Mouse (Mus musculus) heart, embryonic 14.5 days (tissue): ENCODE data around the gene Nostrin. TPM values are rescaled to one million over a fixed set of nuclear protein-coding genes. Genes with fewer than 3 reads are reported as not detected.

Experiments used
- ATAC-seq: fragments of 200-750 bp; cut with Nextera tagmentation; 2 replicates; pipeline ENCODE4 v1.8.0; 2017; ENCODE audit warnings: low read depth, moderate TSS enrichment; ENCODE audit not compliant: insufficient number of reproducible peaks, insufficient read depth, low FRiP score
- H3K27ac ChIP-seq, 2 experiments: fragments of 200-500 bp in 1 of 2; fragments of 300-500 bp in 1 of 2; sonication (generic) in 1 of 2; replicated peaks in 1 of 2; 2 replicates each; pipeline ENCODE4 v1.5.1; 2012 to 2014; ENCODE audit warnings: low read depth in 2 of 2, low read length in 2 of 2, control low read depth in 1 of 2, mild to moderate bottlenecking in 1 of 2, mixed read lengths in 1 of 2; ENCODE audit not compliant: control insufficient read depth in 1 of 2, insufficient read depth in 1 of 2
- H3K27me3 ChIP-seq: fragments of 300-500 bp; sonication (generic); 2 replicates; pipeline ENCODE4 v1.6.1; 2014; ENCODE audit warnings: mild to moderate bottlenecking, low read length, control low read depth; ENCODE audit not compliant: control insufficient read depth, insufficient read depth
- H3K36me3 ChIP-seq: fragments of 300-500 bp; sonication (generic); 2 replicates; pipeline ENCODE4 v1.6.1; 2014; ENCODE audit warnings: mild to moderate bottlenecking, control low read depth, low read length, mixed read lengths; ENCODE audit not compliant: control insufficient read depth, insufficient read depth
- H3K4me1 ChIP-seq, 2 experiments: fragments of 200-500 bp in 1 of 2; fragments of 300-500 bp in 1 of 2; sonication (generic) in 1 of 2; 2 replicates each; pipeline ENCODE4 v1.6.1; 2012 to 2014; ENCODE audit warnings: low read length in 2 of 2, control low read depth in 1 of 2, mixed read lengths in 1 of 2; ENCODE audit not compliant: control insufficient read depth in 2 of 2, insufficient read depth in 2 of 2
- H3K4me2 ChIP-seq: fragments of 300-500 bp; sonication (generic); 2 replicates; pipeline ENCODE4 v1.6.1; 2014; ENCODE audit warnings: mild to moderate bottlenecking, low read length
- H3K4me3 ChIP-seq, 2 experiments: fragments of 200-500 bp in 1 of 2; fragments of 300-500 bp in 1 of 2; sonication (generic) in 1 of 2; 2 replicates each; pipeline ENCODE4 v1.5.1; 2012 to 2014; ENCODE audit warnings: low read length in 2 of 2, mild to moderate bottlenecking in 2 of 2, control low read depth in 1 of 2, low read depth in 1 of 2, moderate library complexity in 1 of 2; ENCODE audit not compliant: control insufficient read depth in 1 of 2, insufficient read depth in 1 of 2
- H3K9ac ChIP-seq: fragments of 300-500 bp; sonication (generic); 2 replicates; pipeline ENCODE4 v1.6.1; 2014; ENCODE audit warnings: mild to moderate bottlenecking, low read length
- H3K9me3 ChIP-seq: fragments of 300-500 bp; sonication (generic); 2 replicates; pipeline ENCODE4 v1.6.1; 2016; ENCODE audit warnings: low read length, control low read depth; ENCODE audit not compliant: control insufficient read depth
- WGBS: fragments of 180-500 bp; shearing (Covaris S2); extraction: QIAGEN DNeasy Blood & Tissue Kit; methylation state at CpG from one replicate; pipeline ENCODE4 v1.1.7; 2014; 5-methylcytosine and 5-hydroxymethylcytosine counted together
- polyA plus RNA-seq: library from polyadenylated mRNA; unstranded; fragments of >200 nt; fragmentation: Nextera tagmentation; extraction: Ambion mirVana; gene quantifications from 2 replicates; pipeline ENCODE4 v1.2.1, GENCODE M21; 2014

The Nostrin gene
- polyA plus RNA-seq, 1 experiment from 2014 or later = 3.5 TPM

DNA sequence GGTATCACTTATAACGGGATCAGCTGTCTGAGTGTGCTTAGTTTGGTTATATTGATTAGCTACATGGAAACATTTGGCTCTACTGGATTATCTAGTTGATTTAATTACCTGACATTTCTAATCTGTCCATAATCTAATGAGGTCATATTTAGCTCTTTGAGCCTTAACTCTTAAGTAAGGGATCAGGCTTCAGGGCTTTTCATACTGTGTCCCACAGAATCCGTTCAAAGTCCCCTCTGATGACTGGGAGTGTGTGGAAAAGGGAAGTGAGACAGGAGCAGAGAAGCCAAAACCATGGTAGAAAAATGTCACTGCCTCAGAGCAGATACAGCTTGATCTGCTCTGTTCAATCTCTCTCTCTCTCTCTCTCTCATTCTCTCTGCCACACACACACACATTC, 4.6 kb downstream of the Nostrin start:
- no peak overlapping the region for H3K4me2 ChIP-seq
- 64% methylated on average over 2 of the region's 2 CpGs for WGBS
- no peaks in the 10 kb centered on the region for H3K27me3 ChIP-seq
- no peak overlapping the region for H3K4me3 ChIP-seq
- ATAC-seq = no peak
- H3K36me3 ChIP-seq = no peaks in the 10 kb centered on the region
- H3K27ac ChIP-seq = no peak overlapping the region
- peaks cover 2 to 8% of the 10 kb centered on the region in 2 experiments; a peak in 2 of 4 replicates for H3K4me1 ChIP-seq
- H3K9ac ChIP-seq = no peak overlapping the region
- no peaks in the 10 kb centered on the region for H3K9me3 ChIP-seq

DNA sequence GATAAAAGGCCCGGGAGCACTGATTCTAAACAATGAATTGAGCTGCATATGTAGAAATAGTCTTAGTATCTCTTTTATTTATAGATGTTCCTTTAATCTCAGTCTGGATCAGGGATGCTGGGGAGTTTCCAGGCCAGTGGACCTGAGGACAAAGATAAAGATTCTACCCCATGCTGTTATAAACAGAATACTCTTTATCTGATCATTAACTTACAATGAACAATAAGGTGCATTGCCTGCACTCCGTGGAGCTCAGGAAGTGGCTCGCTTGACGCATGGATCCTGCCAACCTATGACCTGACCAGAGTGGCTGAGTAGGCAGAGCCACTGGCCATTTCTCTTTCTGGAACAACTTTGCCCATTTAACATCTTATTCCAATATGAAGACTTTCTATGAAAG, 5.2 kb downstream of the Nostrin start:
- WGBS = 67% methylated on average over 4 of the region's 4 CpGs
- ATAC-seq = no peak
- Histone ChIP-seq H3K4me1 (peaks cover 2 to 6% of the 10 kb centered on the region in 2 experiments; a peak in 1 of 4 replicates), H3K27ac (no peak overlapping the region), H3K4me2 (no peak overlapping the region), H3K4me3 (no peak overlapping the region), H3K36me3 (no peaks in the 10 kb centered on the region), H3K9me3 (no peaks in the 10 kb centered on the region), H3K27me3 (no peaks in the 10 kb centered on the region), H3K9ac (no peak overlapping the region)

GRCm38 (mm10) chr2:69148691-69149090, 13.1 kb downstream of the Nostrin start:
- WGBS = 47% methylated on average over 3 of the region's 3 CpGs
- Histone ChIP-seq H3K27me3 (no peaks in the 10 kb centered on the region), H3K9me3 (no peaks in the 10 kb centered on the region), H3K4me1 (no peaks in the 10 kb centered on the region), H3K4me2 (no peak overlapping the region), H3K4me3 (no peak overlapping the region), H3K9ac (no peak overlapping the region), H3K27ac (no peak overlapping the region), H3K36me3 (no peaks in the 10 kb centered on the region)
- ATAC-seq = no peak

- Histone ChIP-seq H3K27ac (no peak overlapping the region), H3K4me1 (no peaks in the 10 kb centered on the region), H3K9me3 (no peaks in the 10 kb centered on the region), H3K4me2 (no peak overlapping the region), H3K4me3 (no peak overlapping the region), H3K9ac (no peak overlapping the region), H3K27me3 (no peaks in the 10 kb centered on the region), H3K36me3 (no peaks in the 10 kb centered on the region)
- WGBS = 78% methylated on average over 10 of the region's 10 CpGs
- ATAC-seq = no peak
These were observed 13.6 kb downstream of the Nostrin start for GRCm38 (mm10) chr2:69149154-69149553.

GRCm38 (mm10) chr2:69150841-69151240, 15.2 kb downstream of the Nostrin start:
- Histone ChIP-seq H3K4me1 (no peaks in the 10 kb centered on the region), H3K4me3 (no peak overlapping the region), H3K27me3 (no peaks in the 10 kb centered on the region), H3K9me3 (no peaks in the 10 kb centered on the region), H3K27ac (no peak overlapping the region), H3K4me2 (no peak overlapping the region), H3K9ac (no peak overlapping the region), H3K36me3 (no peaks in the 10 kb centered on the region)
- WGBS = 59% methylated on average over 5 of the region's 5 CpGs
- no peak for ATAC-seq

- H3K27ac ChIP-seq = no peak overlapping the region
- H3K36me3 ChIP-seq = no peaks in the 10 kb centered on the region
- no peak overlapping the region for H3K9ac ChIP-seq
- no peak overlapping the region for H3K4me2 ChIP-seq
- no peaks in the 10 kb centered on the region for H3K9me3 ChIP-seq
- no peak overlapping the region for H3K4me3 ChIP-seq
- peaks cover 0 to 4% of the 10 kb centered on the region in 2 experiments; a peak in 1 of 4 replicates for H3K4me1 ChIP-seq
- 66% methylated on average over 3 of the region's 3 CpGs for WGBS
- no peak for ATAC-seq
- H3K27me3 ChIP-seq = no peaks in the 10 kb centered on the region
These were observed 20.3 kb downstream of the Nostrin start for GRCm38 (mm10) chr2:69155861-69156260.

DNA sequence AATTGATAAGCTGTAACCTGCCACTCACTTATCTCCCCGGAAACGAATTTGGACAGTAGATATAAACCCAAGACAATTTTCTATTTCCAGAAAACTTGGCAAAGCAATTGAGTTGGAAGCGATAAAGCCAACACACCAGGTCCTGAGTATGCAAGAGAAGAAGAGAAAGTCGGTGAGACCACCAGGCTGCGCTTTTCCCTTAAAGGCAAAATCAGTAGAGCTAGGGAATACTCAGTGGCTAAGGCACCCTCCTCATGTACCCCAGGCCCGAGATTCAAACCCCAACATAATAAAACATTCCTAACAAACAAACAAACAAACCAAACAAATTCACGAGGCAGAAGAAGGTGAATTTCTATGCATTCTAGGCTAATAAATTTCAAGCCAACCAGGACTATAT, 20.7 kb downstream of the Nostrin start:
- H3K36me3 ChIP-seq = no peaks in the 10 kb centered on the region
- no peak overlapping the region for H3K4me2 ChIP-seq
- H3K4me3 ChIP-seq = no peak overlapping the region
- H3K27me3 ChIP-seq = no peaks in the 10 kb centered on the region
- no peak overlapping the region for H3K27ac ChIP-seq
- 43% methylated on average over 7 of the region's 7 CpGs for WGBS
- H3K9ac ChIP-seq = no peak overlapping the region
- peaks cover 0 to 4% of the 10 kb centered on the region in 2 experiments; a peak in 1 of 4 replicates for H3K4me1 ChIP-seq
- H3K9me3 ChIP-seq = no peaks in the 10 kb centered on the region
- ATAC-seq = no peak

DNA sequence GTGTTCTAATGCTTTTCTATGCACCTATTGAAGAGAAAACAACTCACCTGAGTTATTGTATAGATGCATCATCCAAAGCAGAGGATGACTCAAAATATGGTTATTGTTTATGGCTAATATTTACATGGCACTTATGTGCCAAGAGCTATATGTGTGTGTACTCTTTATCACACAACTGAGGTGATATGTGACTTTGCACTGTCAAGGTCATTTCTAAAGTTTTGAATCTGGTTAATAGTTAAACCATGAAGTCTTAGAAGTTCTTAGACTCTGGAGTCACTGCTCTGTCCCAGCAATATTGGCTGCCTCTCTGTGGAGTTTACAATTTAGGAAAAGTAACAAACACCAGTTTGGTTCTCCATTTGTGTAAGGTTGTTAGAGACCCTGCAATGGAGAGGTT, 23.3 kb downstream of the Nostrin start:
- Histone ChIP-seq H3K4me2 (no peak overlapping the region), H3K27me3 (no peaks in the 10 kb centered on the region)

More for the DNA sequence above, 23.3 kb downstream of the Nostrin start:
- no peak for ATAC-seq
- Histone ChIP-seq H3K9me3 (no peaks in the 10 kb centered on the region), H3K9ac (no peak overlapping the region), H3K4me3 (no peak overlapping the region), H3K27ac (no peak overlapping the region), H3K4me1 (peaks cover 3 to 8% of the 10 kb centered on the region in 2 experiments; a peak in 2 of 4 replicates), H3K36me3 (no peaks in the 10 kb centered on the region)
